ENCODE assay signal across 11 mouse cellular contexts in the genomic region with DNA sequence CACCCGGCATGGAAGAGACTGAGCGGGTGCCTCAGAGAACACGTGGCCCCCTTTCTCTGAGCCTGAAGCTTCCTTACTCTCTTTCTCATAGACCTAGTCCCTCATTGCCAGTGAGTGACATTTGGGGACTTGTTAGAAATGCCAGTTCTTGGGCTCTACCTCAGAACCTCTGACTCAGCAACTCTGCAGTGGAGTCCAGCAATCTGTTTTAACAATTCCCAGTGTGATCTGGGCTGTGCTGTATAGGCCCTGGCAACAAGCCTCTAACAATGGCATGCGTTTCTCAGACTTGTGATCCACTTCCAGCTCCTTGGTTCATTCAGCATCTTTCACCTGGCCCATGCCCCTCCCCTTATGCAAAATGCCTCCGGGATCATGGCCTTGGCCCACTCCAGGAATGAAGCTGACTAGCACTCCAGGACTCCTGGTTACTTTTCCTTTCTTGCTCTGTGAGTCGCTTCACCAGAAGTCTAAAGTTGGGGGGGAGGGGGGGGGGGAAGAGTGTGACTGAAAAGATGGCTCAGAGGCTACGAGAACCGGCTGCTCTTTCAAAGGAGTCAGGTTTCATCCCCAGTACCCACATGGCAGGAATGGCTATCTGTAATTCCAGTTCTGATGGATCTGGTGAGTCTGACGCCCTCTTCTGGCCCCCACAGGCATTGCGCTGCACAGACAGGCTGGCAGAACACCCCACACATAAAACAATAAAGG. TPM values are rescaled to one million over a fixed set of nuclear protein-coding genes. Genes with fewer than 3 reads are reported as not detected.
A peak's percentile ranks its signal among the peaks of the same experiment; 100 is the strongest.
DNase-seq lines count a peak whose midpoint lies in the region; ATAC-seq and TF ChIP-seq lines count a peak whose summit lies in the region.
"Had no signal": no experiment of that assay in that cellular context is flagged by ENCODE, and none has a peak within 500 bp of the region (broad histone marks: within the 10 kb centered on the region; RNA-seq: fewer than 3 reads in every experiment).

No protein-coding gene starts in this region.

- H3K9ac ChIP-seq in intestine, postnatal 0 days (ENCODE audit: low read depth, low read length) = no peak overlapping the region
- H3K9ac ChIP-seq in intestine, embryonic 15.5 days = no peak overlapping the region
- peak overlapping the region; percentile 33 for H3K9ac ChIP-seq in ES-Bruce4 (ENCODE audit: low read depth, poor library complexity, severe bottlenecking)
- no peak overlapping the region for H3K9ac ChIP-seq in embryonic facial prominence, embryonic 11.5 days (replicated peaks; ENCODE audit: low read length)
- H3K9ac ChIP-seq: hindbrain, embryonic 15.5 days had no signal

- WGBS in intestine, postnatal 0 days = 29% methylated on average over 10 of the region's 10 CpGs
- WGBS in intestine, embryonic 15.5 days = 26% methylated on average over 10 of the region's 10 CpGs
- 14% methylated on average over 10 of the region's 10 CpGs for WGBS in embryonic facial prominence, embryonic 11.5 days

- no peaks in the 10 kb centered on the region for H3K4me1 ChIP-seq in intestine, postnatal 0 days (replicated peaks; ENCODE audit: control insufficient read depth, insufficient read depth, low read length)
- H3K4me1 ChIP-seq in intestine, embryonic 15.5 days (replicated peaks) = peaks cover 13% of the 10 kb centered on the region
- H3K4me1 ChIP-seq in ES-Bruce4 (ENCODE audit: control insufficient read depth, insufficient read depth, low read length) = peaks cover 2% of the 10 kb centered on the region
- no peaks in the 10 kb centered on the region; the same call in none of the 2 replicates for H3K4me1 ChIP-seq in embryonic facial prominence, embryonic 11.5 days (ENCODE audit: control insufficient read depth, insufficient read depth, low read length)

- no peak overlapping the region for H3K4me2 ChIP-seq in intestine, postnatal 0 days (replicated peaks; ENCODE audit: low read depth)
- no peak overlapping the region for H3K4me2 ChIP-seq in intestine, embryonic 15.5 days (replicated peaks)
- H3K4me2 ChIP-seq in embryonic facial prominence, embryonic 11.5 days (ENCODE audit: low read depth, low read length) = no peak overlapping the region
- H3K4me2 ChIP-seq: hindbrain, embryonic 15.5 days had no signal

- DNase-seq in 416B (ENCODE audit: low read depth) = peak; percentile 66
- DNase-seq in embryonic facial prominence, embryonic 11.5 days (ENCODE audit: low spot score) = peak; percentile 51
- DNase-seq in yolk sac, embryonic 10.5 days (ENCODE audit: low spot score) = no peak
- DNase-seq in heart, postnatal 10 days = no peak
- DNase-seq: cerebellum, adult 11 months had no signal

- H3K36me3 ChIP-seq in intestine, postnatal 0 days (ENCODE audit: control insufficient read depth, insufficient read depth) = peaks cover 12% of the 10 kb centered on the region
- peaks cover 12% of the 10 kb centered on the region; the same call in 1 of the 2 replicates for H3K36me3 ChIP-seq in intestine, embryonic 15.5 days
- H3K36me3 ChIP-seq in ES-Bruce4 (ENCODE audit: control insufficient read depth, insufficient read depth, low read length, poor library complexity, severe bottlenecking) = no peaks in the 10 kb centered on the region
- H3K36me3 ChIP-seq in embryonic facial prominence, embryonic 11.5 days (replicated peaks; ENCODE audit: control insufficient read depth, insufficient read depth, low read depth, low read length) = 0 out of 2 replicates have a peak, but pooled peaks cover 3% of the 10 kb centered on the region

- TF ChIP-seq EP300 in ES-Bruce4 (IDR thresholded peaks at IDR 0.05; ENCODE audit: insufficient read depth, low read depth, low read length) = no peak

- no peak overlapping the region for H3K27ac ChIP-seq in intestine, postnatal 0 days (ENCODE audit: low read depth, low read length)
- H3K27ac ChIP-seq in intestine, embryonic 15.5 days = no peak overlapping the region
- peak overlapping the region; percentile 71 for H3K27ac ChIP-seq in ES-Bruce4 (ENCODE audit: insufficient read depth, low read length)
- no peak overlapping the region for H3K27ac ChIP-seq in embryonic facial prominence, embryonic 11.5 days (replicated peaks; ENCODE audit: low read depth, low read length)
- H3K27ac ChIP-seq: hindbrain, embryonic 15.5 days had no signal

- TF ChIP-seq CTCF in intestine, postnatal 0 days (IDR thresholded peaks at IDR 0.05; ENCODE audit: low read depth) = peak; percentile 56
- peak; percentile 76 for TF ChIP-seq CTCF in ES-Bruce4 (IDR thresholded peaks at IDR 0.05; ENCODE audit: low read depth, low read length)

- H3K4me3 ChIP-seq in intestine, postnatal 0 days (ENCODE audit: low read depth, low read length) = no peak overlapping the region
- no peak overlapping the region for H3K4me3 ChIP-seq in intestine, embryonic 15.5 days (replicated peaks)
- no peak overlapping the region; the same call in 1 of the 2 replicates for H3K4me3 ChIP-seq in ES-Bruce4 (ENCODE audit: low read depth, low read length)
- no peak overlapping the region for H3K4me3 ChIP-seq in embryonic facial prominence, embryonic 11.5 days (ENCODE audit: low read depth, low read length)
- H3K4me3 ChIP-seq: hindbrain, embryonic 15.5 days had no signal

- intact Hi-C loops in heart, postnatal 10 days (cut with DNase I) = loop anchor here (2.0 kb wide), 1 partner anchor 107 kb away; no protein-coding TSS in a partner anchor

- no peaks in the 10 kb centered on the region for H3K9me3 ChIP-seq in intestine, postnatal 0 days (ENCODE audit: control insufficient read depth)
- H3K9me3 ChIP-seq in intestine, embryonic 15.5 days = no peaks in the 10 kb centered on the region
- no peaks in the 10 kb centered on the region for H3K9me3 ChIP-seq in ES-Bruce4 (replicated peaks; ENCODE audit: control insufficient read depth, insufficient read depth, low read length, poor library complexity, severe bottlenecking)
- H3K9me3 ChIP-seq in embryonic facial prominence, embryonic 11.5 days (replicated peaks; ENCODE audit: control insufficient read depth, low read length) = no peaks in the 10 kb centered on the region
- H3K9me3 ChIP-seq: hindbrain, embryonic 15.5 days had no signal

- no peak for ATAC-seq in intestine, postnatal 0 days
- no peak for ATAC-seq in intestine, embryonic 15.5 days
- no peak for ATAC-seq in embryonic facial prominence, embryonic 11.5 days (replicated peaks; ENCODE audit: insufficient number of reproducible peaks, low FRiP score, low TSS enrichment, low read depth)

- TF ChIP-seq POLR2A in ES-Bruce4 (IDR thresholded peaks at IDR 0.05; ENCODE audit: insufficient read depth, low read length) = no peak

- peaks cover 43% of the 10 kb centered on the region for H3K27me3 ChIP-seq in intestine, postnatal 0 days (replicated peaks; ENCODE audit: control insufficient read depth, insufficient read depth, low read length)
- H3K27me3 ChIP-seq in intestine, embryonic 15.5 days (replicated peaks) = peaks cover 42% of the 10 kb centered on the region
- peaks cover 7% of the 10 kb centered on the region; the same call in 1 of the 2 replicates for H3K27me3 ChIP-seq in ES-Bruce4 (ENCODE audit: control insufficient read depth, insufficient read depth, low read length, poor library complexity, severe bottlenecking)
- peaks cover 35% of the 10 kb centered on the region for H3K27me3 ChIP-seq in embryonic facial prominence, embryonic 11.5 days (ENCODE audit: control insufficient read depth, insufficient read depth, low read length)

RNA-seq across cellular contexts. Expression of a gene that starts 4.1 kb away (rescaled TPM):
- polyA plus RNA-seq in intestine, postnatal 0 days (2015; fragmentation: Nextera tagmentation; extraction: Ambion mirVana) = not detected in 2 replicates
- polyA plus RNA-seq in intestine, embryonic 15.5 days (2015; fragmentation: Nextera tagmentation; extraction: Ambion mirVana) = not detected in 2 replicates
- polyA plus RNA-seq in ES-Bruce4 (2011; ENCODE audit: insufficient read depth, insufficient read length, low read depth, missing spikeins) = 0.39 and 0.96 TPM in 2 replicates
- polyA plus RNA-seq in embryonic facial prominence, embryonic 11.5 days (2014; fragmentation: Nextera tagmentation; extraction: Ambion mirVana) = not detected in 2 replicates
- total RNA-seq in heart, postnatal 10 days (2021) = not detected
- total RNA-seq: gastrocnemius, postnatal 4 days had no signal
- polyA plus RNA-seq: liver, embryonic 16.5 days had no signal

RNA-seq across cellular contexts. Expression of a gene that starts 13.1 kb away (rescaled TPM):
- polyA plus RNA-seq in intestine, postnatal 0 days (2015; fragmentation: Nextera tagmentation; extraction: Ambion mirVana) = 13.5 and 14.0 TPM in 2 replicates
- polyA plus RNA-seq in intestine, embryonic 15.5 days (2015; fragmentation: Nextera tagmentation; extraction: Ambion mirVana) = 27.3 TPM in 2 replicates
- 10.2 and 12.8 TPM in 2 replicates for polyA plus RNA-seq in ES-Bruce4 (2011; ENCODE audit: insufficient read depth, insufficient read length, low read depth, missing spikeins)
- 21.2 and 23.3 TPM in 2 replicates for polyA plus RNA-seq in embryonic facial prominence, embryonic 11.5 days (2014; fragmentation: Nextera tagmentation; extraction: Ambion mirVana)
- total RNA-seq in heart, postnatal 10 days (2021) = 10 to 100 TPM; 15.3 to 17.2 TPM

RNA-seq across cellular contexts. Expression of a gene that starts 13.2 kb away (rescaled TPM):
- polyA plus RNA-seq in intestine, postnatal 0 days (2015; fragmentation: Nextera tagmentation; extraction: Ambion mirVana) = 68.7 and 77.6 TPM in 2 replicates
- polyA plus RNA-seq in intestine, embryonic 15.5 days (2015; fragmentation: Nextera tagmentation; extraction: Ambion mirVana) = 29.3 and 30.4 TPM in 2 replicates
- polyA plus RNA-seq in ES-Bruce4 (2011; ENCODE audit: insufficient read depth, insufficient read length, low read depth, missing spikeins) = 10.1 and 10.5 TPM in 2 replicates
- 16.4 and 18.3 TPM in 2 replicates for polyA plus RNA-seq in embryonic facial prominence, embryonic 11.5 days (2014; fragmentation: Nextera tagmentation; extraction: Ambion mirVana)
- 10 to 100 TPM; 26.2 to 31.6 TPM for total RNA-seq in heart, postnatal 10 days (2021)

Comparison
In these comparisons a context has a peak if more than half of its experiments do, and no peak if none do; other contexts are left out.
1. DNase-seq: peak in 416B (single experiment) and embryonic facial prominence, embryonic 11.5 days (single experiment); none in yolk sac, embryonic 10.5 days (single experiment) and heart, postnatal 10 days (0 of 2).